Mouse (Mus musculus) adipocyte (in vitro differentiated cells): Measurements from ENCODE around the gene Fam117b.

Experiments
- DNase-seq: peaks from one replicate; pipeline ENCODE4 v3.0.0-alpha.2; 2016; ENCODE audit warnings: low spot score

Fam117b gene

GRCm38 (mm10) chr1:59912413-59913157 is at the start of gene Fam117b:
Gene Fam117b (plus strand): TSS chr1:59913006.
- DNase-seq: peak; percentile 96

GRCm38 (mm10) chr1:59868041-59868440 is 44.8 kb upstream of the Fam117b start:
- DNase-seq: no peak

DNA sequence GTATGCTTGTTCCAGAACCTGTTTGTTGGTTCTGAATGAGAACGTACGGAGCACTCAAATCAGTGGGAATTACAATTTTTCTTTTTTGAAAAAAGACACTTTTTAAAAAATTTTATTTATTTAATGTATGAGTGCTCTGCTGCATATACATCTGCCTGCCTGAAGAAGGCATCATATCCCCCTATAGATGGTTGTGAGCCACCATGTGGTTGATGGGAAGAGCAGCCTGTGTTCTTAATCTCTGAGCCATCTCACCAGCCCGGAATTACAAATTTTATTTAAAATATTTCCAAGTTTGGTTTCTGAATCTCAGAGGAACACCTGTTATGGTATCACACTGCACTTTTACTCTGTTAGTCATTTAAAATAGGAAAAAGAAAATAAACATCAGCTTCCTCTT is 38.8 kb upstream of the Fam117b start:
- DNase-seq: no peak

GRCm38 (mm10) chr1:59878098-59878497 is 34.7 kb upstream of the Fam117b start:
- no peak for DNase-seq

GRCm38 (mm10) chr1:59883349-59884134 is 29.3 kb upstream of the Fam117b start:
- peak; percentile 78 for DNase-seq

- DNase-seq: no peak
Observed at GRCm38 (mm10) chr1:59886899-59887298, 25.9 kb upstream of the Fam117b start.

DNA sequence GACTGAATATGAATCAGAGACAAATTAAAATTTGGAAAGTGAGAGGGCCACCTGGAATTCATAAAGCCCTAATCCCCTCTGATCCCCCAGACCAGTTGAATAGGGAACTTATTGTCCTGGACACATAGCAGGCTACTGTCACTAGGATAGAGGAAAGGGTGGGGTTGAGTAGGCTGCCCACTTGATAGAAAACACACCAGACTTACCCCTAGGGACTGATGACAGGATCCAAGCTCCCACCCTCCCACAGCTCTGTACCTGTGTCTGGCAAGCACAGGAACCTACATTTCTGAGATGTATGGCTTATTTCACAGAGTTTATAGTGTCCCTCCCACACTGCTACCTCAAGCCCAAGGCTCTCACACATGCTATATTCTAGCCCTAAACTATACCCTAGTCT is 24.8 kb upstream of the Fam117b start:
- DNase-seq: no peak

- no peak for DNase-seq
Observed at GRCm38 (mm10) chr1:59891185-59891584, 21.6 kb upstream of the Fam117b start.

DNA sequence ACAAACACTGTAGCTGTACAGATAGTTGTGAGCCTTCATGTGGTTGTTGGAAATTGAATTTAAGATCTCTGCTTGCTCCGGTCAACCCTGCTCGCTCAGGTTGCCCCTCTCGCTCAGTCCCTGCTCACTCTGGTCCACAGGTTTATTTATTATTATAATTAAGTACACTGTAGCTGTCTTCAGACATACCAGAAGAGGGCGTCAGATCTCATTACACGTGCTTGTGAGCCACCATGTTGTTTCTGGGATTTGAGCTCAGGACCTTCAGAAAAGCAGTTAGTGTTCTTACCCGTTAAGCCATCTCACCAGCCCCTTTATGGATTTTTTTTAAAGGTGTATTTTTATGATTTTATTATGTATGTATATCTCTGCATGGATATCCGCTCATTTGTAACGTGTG is 20.0 kb upstream of the Fam117b start:
- DNase-seq: no peak

GRCm38 (mm10) chr1:59894025-59894424 is 18.8 kb upstream of the Fam117b start:
- DNase-seq: no peak

DNA sequence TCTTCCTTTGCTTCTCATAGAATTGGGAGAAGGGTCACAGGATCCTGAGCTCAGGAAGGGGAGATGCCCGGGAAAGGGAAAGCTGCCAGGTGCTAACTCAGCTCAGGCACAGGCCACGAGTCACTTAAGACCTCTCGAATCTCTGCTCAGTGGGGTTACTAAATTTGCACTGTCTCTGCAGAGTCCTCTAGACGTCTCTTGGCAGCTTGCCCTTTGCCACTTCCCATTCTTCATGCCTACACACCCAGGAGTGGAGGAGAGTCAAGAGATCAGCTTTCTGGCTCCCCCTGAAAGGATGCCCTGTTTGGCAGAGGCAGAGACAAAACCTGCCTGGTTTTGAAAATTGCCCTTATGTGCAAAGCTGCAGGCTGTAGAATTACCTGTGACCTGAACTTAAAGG is 17.4 kb upstream of the Fam117b start:
- no peak for DNase-seq

GRCm38 (mm10) chr1:59897147-59897798 is 15.5 kb upstream of the Fam117b start:
- DNase-seq: no peak

DNA sequence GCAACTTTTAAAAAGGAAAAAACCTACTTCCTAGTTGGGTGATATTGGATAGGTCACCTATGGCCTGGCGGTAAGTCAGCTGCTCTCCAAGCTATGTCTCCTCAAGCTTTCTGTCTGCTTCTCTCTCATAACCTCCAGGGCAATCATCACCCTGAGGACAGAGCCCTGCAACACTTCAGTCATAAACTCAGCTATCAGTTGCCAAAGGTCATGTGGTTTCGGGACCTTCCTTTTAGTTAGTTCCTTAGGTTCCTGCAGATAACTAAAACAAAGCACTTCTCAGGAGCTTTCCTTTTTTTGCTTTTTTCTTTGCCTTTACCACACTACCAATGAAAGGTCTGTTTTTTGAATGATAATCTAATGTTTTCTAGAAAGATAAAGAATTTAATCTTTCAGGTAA is 13.1 kb upstream of the Fam117b start:
- no peak for DNase-seq

DNA sequence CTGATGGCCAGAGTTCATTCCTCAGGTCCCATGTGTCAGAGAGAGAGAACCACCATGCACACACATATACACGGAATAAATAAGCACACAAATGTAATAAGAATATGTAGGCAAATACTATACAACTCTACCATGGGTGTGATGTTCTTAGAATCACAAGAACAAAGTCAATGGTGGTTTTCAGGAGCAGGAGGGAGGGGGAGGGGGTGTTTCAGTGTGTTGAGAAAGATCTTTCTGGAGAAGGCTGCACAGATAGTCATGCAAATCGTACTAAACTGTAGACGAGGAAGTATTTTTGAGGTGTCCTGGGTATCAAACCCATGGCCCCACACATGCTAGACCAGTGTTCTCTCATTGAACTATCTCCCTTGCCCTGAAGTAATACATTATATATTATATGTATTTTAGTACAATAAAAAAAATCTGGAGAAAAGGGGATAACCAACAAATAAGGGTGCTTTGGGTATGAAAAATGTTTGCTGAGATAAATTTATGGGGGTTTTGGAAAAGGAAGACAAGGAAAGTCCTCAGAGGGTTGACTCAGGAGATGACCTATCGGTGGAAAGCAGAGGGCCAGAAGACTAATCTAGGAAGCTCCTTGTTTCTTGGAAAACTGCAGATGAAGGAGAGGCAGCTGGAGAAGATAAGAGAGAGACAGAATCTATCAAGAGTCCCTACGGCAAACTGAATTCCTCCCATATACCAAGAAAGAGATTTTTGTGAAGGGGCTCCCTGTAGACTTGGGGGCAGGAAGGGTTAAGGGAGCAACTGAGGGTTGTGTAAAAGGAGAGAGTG is 11.5 kb upstream of the Fam117b start:
- DNase-seq: no peak

- no peak for DNase-seq
Observed at GRCm38 (mm10) chr1:59902634-59903033, 10.2 kb upstream of the Fam117b start.

GRCm38 (mm10) chr1:59904630-59905295 is 8.0 kb upstream of the Fam117b start:
- DNase-seq: no peak

GRCm38 (mm10) chr1:59905916-59906315 is 6.9 kb upstream of the Fam117b start:
- no peak for DNase-seq

DNA sequence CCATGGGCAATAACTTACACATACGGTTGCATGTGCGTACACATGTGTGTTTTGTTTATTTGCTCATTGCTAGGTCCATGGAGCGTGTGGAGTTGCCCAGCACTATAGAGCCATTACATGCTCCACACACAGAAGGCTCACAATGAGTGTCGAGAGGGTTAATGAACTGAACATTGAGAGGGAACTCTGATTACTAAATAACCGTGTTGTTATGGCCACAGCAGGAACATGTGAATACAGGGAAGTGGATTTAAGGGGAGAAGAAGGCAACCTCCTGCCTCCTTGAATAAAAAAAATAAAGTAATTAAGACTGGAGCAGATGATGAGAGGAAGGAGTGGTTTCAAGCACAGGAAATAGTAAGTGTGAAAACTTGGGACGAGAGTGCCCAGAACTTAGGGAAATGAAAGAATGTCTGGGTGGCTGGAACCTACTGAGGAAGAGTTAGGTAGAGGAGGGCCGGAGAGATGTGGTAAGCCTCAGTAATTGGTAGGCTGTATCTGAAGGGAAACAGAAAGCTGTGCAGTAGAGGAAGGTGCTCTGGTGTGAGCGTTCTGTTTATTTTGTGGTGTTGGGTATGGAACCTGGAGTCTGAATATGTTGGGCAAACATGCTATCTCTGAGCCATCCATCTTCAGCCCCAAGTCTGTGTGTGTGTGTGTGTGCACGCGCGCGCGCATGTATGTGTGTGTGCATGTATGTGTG is 5.8 kb upstream of the Fam117b start:
- no peak for DNase-seq

DNA sequence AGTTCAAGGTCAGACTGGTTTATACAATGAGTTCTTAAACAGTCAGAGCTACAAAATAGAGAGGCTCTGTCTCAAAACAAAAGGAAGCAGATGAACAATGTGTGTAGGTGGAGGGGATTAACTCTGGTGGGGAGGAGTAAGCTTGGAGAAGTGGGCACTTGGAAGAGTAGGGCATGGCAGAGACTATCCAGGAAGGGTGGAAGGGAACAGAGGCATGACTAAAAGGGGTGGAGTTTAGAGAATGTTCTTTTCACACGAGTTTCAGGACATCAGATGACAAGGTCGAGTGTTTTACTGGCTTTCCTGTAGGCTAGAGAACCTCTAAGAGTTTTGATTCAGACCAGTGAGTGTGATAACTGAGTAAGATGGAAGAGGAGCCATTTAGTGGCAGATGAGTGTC is 5.1 kb upstream of the Fam117b start:
- DNase-seq: no peak

- DNase-seq: no peak
Observed at GRCm38 (mm10) chr1:59910941-59911340, 1.9 kb upstream of the Fam117b start.
